Mouse (Mus musculus): ENCODE measurements around the gene Hoxa7.

DNA sequence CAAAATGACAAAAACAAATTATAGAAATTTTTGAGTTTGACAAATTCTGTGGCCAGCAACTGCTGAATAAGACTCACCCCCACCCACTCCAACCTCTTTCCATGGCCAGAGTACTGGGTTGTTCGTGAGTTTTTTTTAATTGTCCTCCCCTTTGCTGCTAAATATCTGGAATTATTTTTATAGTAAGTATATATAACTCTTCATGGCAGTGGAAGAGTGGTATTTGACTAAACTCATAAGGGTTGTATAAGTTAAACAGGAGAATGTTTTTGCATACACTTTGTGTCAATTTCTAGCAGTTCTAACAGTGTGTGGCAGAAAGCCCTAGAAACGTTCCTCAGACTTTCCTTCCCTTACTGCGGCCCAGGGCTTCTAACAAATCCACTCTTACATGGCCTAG, 46.0 kb upstream of the Hoxa7 start:
- no peak for TF ChIP-seq CTCF (IDR thresholded peaks at IDR 0.05 in 2 of 3, conservative IDR thresholded peaks at IDR 0.05 in 1 of 3; ENCODE audit: control insufficient read depth in 1 of 3, insufficient read depth in 1 of 3, low read depth in 2 of 3, low read length in 3 of 3, poor library complexity in 1 of 3, severe bottlenecking in 1 of 3)
- no peak for TF ChIP-seq POLR2A (IDR thresholded peaks at IDR 0.05; ENCODE audit: control insufficient read depth in 1 of 2, insufficient read depth in 1 of 2, low read depth in 1 of 2, low read length in 2 of 2, poor library complexity in 1 of 2)
- TF ChIP-seq ZNF384 (IDR thresholded peaks at IDR 0.05; ENCODE audit: low read depth, low read length): no peak
- TF ChIP-seq CHD1 (IDR thresholded peaks at IDR 0.05; ENCODE audit: low read depth, low read length): no peak
- no peak for TF ChIP-seq TCF12 (IDR thresholded peaks at IDR 0.05; ENCODE audit: low read depth, low read length)
- TF ChIP-seq MAX (IDR thresholded peaks at IDR 0.05; ENCODE audit: low read length): no peak
- TF ChIP-seq MYB (IDR thresholded peaks at IDR 0.05; ENCODE audit: low read depth, low read length): no peak
- no peak for TF ChIP-seq ZMIZ1 (IDR thresholded peaks at IDR 0.05; ENCODE audit: low read depth, low read length)
- TF ChIP-seq SMC3 (IDR thresholded peaks at IDR 0.05; ENCODE audit: low read depth, low read length): no peak
- TF ChIP-seq NRF1 (IDR thresholded peaks at IDR 0.05; ENCODE audit: insufficient read depth, low read depth, low read length, poor library complexity, severe bottlenecking): no peak
- no peak for TF ChIP-seq USF1 (IDR thresholded peaks at IDR 0.05; ENCODE audit: low read depth, low read length)
- no peak for TF ChIP-seq MAFK (IDR thresholded peaks at IDR 0.05; ENCODE audit: borderline replicate concordance, low read depth, low read length)
